Mouse (Mus musculus) heart, postnatal 14 days (tissue): ENCODE data around the gene Prss43. TPM values are rescaled to one million over a fixed set of nuclear protein-coding genes. Genes with fewer than 3 reads are reported as not detected.
A peak's percentile ranks its signal among the peaks of the same experiment; 100 is the strongest.
"Not testable (repeated sequence)": the region's sequence is repeated elsewhere in the genome, so short reads cannot be mapped to it uniquely, and the experiment has no call there.

Experiments used
- DNase-seq, 2 experiments: peaks; one replicate each; pipeline ENCODE4 v3.0.0; 2021 to 2022
- intact Hi-C: fragments of 180-260 bp; cut with DNase I; formaldehyde crosslinking; loops from one replicate; pipeline ENCODE4 v1.15.1; 2025
- long read RNA-seq, 2 experiments: library from polyadenylated mRNA; stranded (forward); transcript quantifications; one replicate each; pipeline ENCODE4 v2.0.0; 2021
- total RNA-seq, 2 experiments: library from RNA; stranded (reverse); gene quantifications; 2 replicates each; pipeline ENCODE4 v1.2.3; 2021

The Prss43 gene
- not detected for total RNA-seq
- long read RNA-seq, experiment 1 = 0 reads
- long read RNA-seq, experiment 2 = 0 reads

DNA sequence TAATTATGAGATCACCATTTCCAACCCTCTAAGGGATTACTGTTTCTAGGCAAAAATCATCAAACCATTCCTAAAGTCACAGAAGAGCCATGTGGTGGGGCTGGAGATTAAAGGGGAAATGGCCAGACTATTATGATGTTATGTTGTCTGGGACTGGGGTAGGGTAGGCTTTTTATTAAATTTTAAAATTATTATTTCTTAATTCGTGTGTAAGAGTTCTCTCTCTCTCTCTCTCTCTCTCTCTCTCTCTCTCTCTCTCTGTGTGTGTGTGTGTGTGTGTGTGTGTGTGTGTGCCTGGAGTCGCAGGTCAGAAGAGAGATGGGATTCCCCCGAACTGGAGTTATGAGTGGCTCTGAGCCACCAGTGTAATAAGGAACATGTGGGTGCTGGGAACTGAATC lies at the start of gene Prss43:
Gene Prss43 (plus strand): TSS at position 301 of the 400 bp plus-strand sequence.
- DNase-seq = no peak
- intact Hi-C loops = no loop called here

DNA sequence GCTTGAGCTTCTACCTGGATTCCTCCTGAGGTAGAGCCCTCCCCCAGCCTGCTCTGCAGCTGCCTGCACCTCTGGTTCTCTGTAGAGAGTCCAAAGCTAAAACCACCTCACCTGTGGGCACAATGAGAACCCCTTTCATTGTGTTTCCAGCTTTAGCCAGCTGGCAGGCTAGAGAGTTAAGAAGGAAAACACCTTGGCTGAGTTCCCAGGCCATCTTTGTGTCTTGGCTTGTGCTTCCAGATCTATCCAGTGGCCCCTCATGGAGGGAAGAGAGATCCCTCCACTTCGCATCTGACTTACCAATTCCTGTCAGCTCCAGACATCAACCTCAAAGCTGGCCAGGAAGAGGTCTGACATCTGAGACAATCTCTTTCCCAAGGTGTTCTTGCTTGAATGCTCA lies 48.4 kb upstream of the Prss43 start:
- no peak for DNase-seq
- intact Hi-C loops = loop anchor here (5.0 kb wide), 1 partner anchor 46 kb away; no protein-coding TSS in a partner anchor

GRCm38 (mm10) chr9:110778559-110778958 lies 47.9 kb upstream of the Prss43 start:
- intact Hi-C loops = loop anchor here (5.0 kb wide), 1 partner anchor 46 kb away; no protein-coding TSS in a partner anchor
- no peak for DNase-seq

DNA sequence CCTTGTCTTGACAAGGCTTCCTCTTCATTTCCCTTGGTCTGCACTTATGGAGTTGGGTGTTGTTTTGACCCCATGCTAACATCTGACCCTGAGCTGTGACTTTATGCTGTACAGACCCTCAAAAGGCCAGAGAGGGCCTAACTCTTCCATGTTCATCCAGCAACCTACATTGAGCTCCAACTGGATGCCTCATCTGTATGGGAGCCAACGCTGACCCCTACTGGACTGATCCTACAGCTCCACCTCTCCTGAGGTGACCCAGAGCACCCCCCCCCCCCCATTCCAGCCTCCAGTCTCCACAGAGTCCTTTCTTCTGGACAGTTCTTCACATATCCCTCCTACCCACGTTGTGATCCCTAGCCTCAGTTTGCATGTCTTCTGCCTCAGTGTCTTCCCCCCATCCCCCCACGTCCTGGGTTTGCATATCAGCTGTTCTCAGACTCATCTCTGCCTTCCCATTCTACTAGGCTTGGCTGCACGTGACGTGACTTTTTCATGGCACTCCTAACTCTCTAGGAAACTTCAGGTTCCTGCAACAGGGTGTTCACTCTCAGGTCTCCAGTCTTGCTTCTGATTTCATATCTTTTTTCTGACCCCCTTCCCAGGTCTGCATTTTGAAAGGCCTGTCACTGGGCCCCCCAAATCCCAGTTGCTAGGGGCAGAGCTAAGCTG lies 47.1 kb upstream of the Prss43 start:
- no peak for DNase-seq
- intact Hi-C loops = loop anchor here (5.0 kb wide), 1 partner anchor 47 kb away; no protein-coding TSS in a partner anchor

GRCm38 (mm10) chr9:110781256-110781721 lies 45.2 kb upstream of the Prss43 start:
- intact Hi-C loops = loop anchor here (1.0 to 10.0 kb wide), 8 partner anchors 22 to 370 kb away; partner anchors contain the start of gene Lrrc2
- peak; percentile 98 to 99 for DNase-seq

GRCm38 (mm10) chr9:110781731-110782130 lies 44.8 kb upstream of the Prss43 start:
- intact Hi-C loops = loop anchor here (1.0 to 10.0 kb wide), 8 partner anchors 23 to 371 kb away; partner anchors contain the start of gene Lrrc2
- peak; percentile 90 to 92 for DNase-seq

DNA sequence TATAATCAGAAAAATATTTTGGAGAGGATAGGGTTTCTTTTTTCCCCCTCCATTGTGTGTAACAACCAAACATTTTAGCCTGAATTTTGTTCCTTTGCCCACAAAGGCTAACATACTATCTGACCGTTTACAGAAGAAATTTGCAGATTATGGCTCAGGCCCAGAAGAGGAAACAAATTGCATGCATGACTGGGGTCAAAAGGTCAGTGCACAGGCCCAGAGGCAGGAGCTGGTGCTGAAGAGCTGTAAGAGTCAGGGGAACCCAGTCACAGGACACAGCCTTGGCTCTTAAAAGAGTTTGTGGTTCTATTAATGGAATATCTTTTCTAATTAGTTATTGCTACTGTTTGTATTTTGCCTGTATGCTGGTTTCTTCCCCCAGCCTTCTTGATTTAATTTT lies 42.9 kb upstream of the Prss43 start:
- intact Hi-C loops = loop anchor here (5.0 to 10.0 kb wide), 5 partner anchors 89 to 339 kb away; partner anchors contain the start of gene Lrrc2
- DNase-seq = no peak

DNA sequence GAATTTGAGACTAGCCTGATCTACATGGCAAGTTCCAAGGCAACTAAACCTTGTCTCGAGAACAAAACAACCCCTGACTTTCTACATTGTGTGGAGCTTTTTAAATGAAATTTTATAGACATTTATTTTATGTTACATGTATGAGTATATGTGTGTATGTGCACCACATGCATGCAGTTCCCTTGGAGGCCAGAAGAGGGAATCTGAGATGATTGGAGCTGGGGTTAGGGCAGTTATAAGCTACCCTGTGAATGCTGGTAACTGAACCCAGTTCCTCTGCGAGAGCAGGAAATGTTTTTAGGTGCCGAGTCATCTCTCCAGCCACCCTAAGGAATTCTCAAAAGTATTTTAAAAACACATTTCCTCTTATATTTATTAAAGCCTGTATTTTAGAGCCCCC lies 38.3 kb upstream of the Prss43 start:
- intact Hi-C loops = loop anchor here (10.0 kb wide), 2 partner anchors 297 to 343 kb away; no protein-coding TSS in a partner anchor
- DNase-seq = no peak

GRCm38 (mm10) chr9:110790462-110790861 lies 36.0 kb upstream of the Prss43 start:
- intact Hi-C loops = no loop called here
- no peak for DNase-seq

- intact Hi-C loops = no loop called here
- no peak for DNase-seq
These were observed 29.5 kb upstream of the Prss43 start for GRCm38 (mm10) chr9:110797013-110797412.

DNA sequence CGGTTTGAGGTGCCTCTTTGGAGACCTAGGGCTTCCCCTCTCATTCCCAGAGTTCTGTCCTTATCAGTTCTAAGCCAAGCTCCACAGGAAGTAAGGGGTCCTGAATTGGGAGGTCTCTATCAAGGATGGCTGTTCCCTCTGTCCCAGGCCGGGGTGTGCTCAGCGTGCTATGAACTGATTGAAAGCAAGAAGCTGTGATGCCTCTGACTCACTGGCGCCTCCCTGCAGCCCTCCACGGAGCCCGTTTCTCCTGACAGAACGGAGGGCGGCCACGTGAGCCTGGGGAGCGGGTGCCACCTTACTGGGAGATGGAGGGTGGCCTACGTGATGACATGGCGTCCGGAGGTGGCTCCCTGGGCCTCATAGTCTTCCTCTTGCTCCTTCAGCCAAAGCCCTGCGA lies 28.6 kb upstream of the Prss43 start, which contains the start of gene Prss42:
Gene Prss42 (plus strand): TSS at position 301 of the 400 bp plus-strand sequence.
- intact Hi-C loops = no loop called here
- DNase-seq = no peak

- intact Hi-C loops = no loop called here
These were observed 25.5 kb upstream of the Prss43 start for GRCm38 (mm10) chr9:110800834-110801479.

DNA sequence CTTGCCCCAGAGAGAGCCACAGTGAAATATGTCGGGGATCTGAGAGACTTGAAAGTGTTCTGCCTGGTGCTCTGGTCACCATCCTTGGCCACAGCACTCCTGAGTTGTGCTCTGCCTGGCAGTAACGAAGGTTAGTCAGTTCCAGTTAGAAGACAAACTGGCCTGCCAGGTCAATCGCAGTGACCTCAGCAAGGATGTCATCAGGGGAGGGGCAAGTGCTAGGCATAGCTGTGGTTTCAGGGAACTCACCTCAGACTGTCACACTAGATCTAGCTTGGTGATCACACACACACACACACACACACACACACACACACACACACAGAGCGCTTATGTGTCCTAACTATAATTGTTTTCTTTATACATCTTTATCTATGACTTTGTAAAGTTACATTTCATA lies 23.2 kb upstream of the Prss43 start:
- intact Hi-C loops = no loop called here
- DNase-seq = no peak

More at GRCm38 (mm10) chr9:110800834-110801479, 25.5 kb upstream of the Prss43 start:
- DNase-seq = no peak

GRCm38 (mm10) chr9:110810051-110810450 lies 16.4 kb upstream of the Prss43 start:
- intact Hi-C loops = no loop called here
- no peak for DNase-seq

GRCm38 (mm10) chr9:110813789-110814188 lies 12.7 kb upstream of the Prss43 start, which contains the start of gene Prss44:
Gene Prss44 (plus strand): TSS chr9:110813994.
- no peak for DNase-seq
- intact Hi-C loops = no loop called here

DNA sequence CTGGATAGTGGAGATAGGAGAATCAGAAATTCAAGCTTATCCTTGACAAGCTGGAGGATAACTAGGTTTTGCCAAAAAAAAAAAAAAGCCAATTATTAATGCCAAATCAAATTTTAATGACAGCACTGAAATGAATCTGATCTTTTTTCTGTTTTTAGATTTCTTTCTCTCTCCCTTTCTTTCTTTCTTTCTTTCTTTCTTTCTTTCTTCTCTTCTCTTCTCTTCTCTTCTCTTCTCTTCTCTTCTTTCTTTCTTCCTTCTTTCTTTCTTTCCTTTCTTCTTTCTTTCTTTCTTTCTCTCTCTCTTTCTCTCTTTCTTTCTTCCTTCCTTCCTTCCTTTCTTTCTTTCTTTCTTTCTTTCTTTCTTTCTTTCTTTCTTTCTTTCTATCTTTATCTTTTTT lies 5.9 kb upstream of the Prss43 start:
- intact Hi-C loops, DNase-seq: not testable (repeated sequence)

- intact Hi-C loops = no loop called here
- DNase-seq = no peak
These were observed 5.1 kb upstream of the Prss43 start for GRCm38 (mm10) chr9:110821436-110821835.

GRCm38 (mm10) chr9:110825426-110825825 lies 1.1 kb upstream of the Prss43 start:
- no peak for DNase-seq
- intact Hi-C loops = no loop called here

DNA sequence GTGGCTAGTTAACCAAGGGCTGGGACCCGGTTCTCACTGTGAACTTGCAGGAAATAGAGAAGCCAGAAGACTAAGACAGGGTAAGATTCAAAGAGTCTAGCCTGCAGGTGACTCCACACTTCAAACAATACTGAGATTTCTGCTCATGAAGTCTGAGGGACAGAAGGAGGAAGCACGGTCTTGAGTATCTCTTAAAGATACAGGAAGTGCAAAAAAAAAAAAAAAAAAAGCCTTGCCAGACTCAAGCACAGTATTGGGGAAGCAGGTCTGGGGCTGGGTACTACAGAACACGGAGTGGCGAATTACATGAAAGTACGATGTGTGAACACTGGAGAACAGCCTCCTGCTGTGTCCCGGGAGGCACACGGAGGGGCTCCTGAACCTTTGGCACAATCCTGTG lies 658 bp upstream of the Prss43 start:
- intact Hi-C loops = no loop called here
- DNase-seq = no peak

GRCm38 (mm10) chr9:110833021-110833420 lies 6.5 kb downstream of the Prss43 start:
- intact Hi-C loops = no loop called here
- no peak for DNase-seq

GRCm38 (mm10) chr9:110834411-110834810 lies 7.9 kb downstream of the Prss43 start, which contains the start of gene Prss45:
Gene Prss45 (plus strand): TSS chr9:110834588.
- no peak for DNase-seq
- intact Hi-C loops = no loop called here
